Mouse (Mus musculus) kidney, postnatal 14 days (tissue): ENCODE data around the gene Ube2q1.
"Not testable (repeated sequence)": the region's sequence is repeated elsewhere in the genome, so short reads cannot be mapped to it uniquely, and the experiment has no call there.

Source experiments
- DNase-seq: peaks from one replicate; pipeline ENCODE4 v3.0.0; 2022; ENCODE audit warnings: mixed read lengths

Gene Ube2q1

DNA sequence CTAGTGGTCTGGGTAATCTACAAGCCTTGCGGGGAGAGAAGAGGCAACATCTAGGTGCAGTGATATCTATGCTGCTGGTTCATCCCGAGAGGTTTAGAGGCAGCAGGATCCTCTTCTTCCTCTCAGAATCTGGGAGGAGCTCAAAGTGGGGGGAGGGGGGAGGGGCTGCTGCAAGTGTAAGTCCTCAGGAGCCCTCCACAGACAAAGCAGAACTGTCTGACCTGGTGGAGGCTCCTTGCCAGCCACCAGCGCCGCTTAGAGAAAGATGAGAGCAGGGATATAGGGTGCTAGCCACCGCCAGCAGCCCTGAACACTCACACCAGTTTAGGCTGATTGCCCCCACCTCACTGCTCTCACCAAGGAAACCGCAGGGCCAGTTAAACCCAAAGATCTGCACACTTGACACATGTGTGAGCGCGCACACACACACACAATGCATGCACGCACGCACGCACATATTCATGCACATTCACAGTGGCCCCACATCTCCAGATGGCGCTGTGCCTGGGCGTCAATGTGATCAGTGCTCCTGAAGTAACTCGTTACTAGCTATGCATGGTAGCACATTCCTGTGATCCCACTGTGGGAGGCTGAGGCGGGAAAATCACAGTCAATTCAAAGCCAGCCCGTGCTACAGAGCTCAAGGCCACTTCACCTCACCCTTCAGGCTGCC lies 15.4 kb downstream of the Ube2q1 start:
- DNase-seq = no peak

DNA sequence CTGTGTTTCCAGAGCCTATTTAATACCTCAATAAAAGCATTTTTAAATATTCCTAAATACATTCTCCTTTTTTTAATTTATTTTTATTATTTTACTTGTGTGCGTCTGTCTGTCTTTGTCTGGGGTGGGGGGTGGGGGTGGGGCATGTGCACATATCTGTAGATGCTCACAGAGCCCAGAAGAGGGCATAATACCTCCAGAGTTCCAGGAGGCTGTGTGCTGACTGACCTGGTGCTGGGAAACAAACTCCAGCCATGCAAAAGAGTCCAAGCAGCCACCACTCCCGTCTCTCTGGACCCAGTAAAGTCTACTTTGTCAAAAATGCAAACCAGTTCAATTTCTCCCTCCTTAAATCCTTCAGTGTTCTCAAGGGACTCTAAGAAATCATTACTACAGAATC lies 21.2 kb downstream of the Ube2q1 start:
- no peak for DNase-seq

DNA sequence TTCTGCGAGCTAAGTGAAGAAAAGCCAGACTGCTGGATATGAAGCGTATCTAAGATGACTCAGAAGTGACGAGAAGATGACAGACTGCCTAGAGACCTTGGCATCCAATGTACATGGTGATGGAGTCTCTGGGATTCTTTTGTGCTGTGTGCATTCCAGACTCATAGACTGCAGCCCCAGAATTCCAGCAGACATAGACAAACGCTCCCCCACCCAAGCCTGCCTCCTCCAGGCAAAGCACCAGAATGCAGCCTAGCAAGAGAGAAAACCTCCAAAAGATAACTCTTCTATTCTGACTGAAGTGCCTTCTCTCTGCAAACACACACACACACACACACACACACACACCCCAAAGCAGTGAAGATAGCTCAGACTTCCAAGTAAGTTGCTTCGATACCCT lies 22.3 kb downstream of the Ube2q1 start:
- no peak for DNase-seq

DNA sequence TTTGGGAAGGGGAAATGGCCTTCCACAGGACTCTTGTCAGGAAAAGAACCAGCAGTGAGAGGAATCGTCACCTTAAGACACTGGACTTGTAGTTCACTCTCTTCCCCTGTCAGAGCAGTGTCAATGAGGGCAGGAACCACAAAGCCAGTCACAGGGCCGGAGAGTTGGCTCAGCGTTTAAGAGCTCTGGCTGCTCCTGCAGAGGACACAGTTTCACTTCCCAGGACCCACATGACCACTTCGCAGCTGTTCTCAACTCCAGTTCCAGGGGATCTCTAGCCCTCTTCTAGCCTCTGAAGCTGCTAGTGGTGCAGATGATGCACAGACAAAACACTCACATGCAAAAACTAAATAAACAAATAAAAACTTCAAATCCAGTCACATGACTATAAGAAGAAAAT lies 22.9 kb downstream of the Ube2q1 start:
- DNase-seq = no peak

DNA sequence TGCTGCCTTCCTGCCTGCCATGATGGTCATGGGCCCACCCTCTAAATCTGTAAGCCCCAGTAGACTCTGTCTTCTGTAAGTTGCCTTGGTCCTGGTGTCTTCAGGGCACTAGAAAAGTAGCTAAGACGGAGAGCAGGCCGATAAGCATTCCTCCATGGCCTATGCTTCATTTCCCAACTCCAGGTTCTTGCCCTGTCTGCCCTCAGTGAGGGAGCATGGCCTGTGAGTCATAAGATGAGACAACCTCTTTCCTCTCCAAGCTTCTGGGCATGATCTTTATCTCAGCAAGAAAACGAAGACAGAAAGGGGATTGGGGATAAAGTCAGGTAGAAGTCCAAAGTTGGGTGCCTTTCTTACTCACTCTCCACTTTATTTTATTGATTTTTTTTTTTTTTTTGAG lies 25.1 kb downstream of the Ube2q1 start:
- DNase-seq = no peak

DNA sequence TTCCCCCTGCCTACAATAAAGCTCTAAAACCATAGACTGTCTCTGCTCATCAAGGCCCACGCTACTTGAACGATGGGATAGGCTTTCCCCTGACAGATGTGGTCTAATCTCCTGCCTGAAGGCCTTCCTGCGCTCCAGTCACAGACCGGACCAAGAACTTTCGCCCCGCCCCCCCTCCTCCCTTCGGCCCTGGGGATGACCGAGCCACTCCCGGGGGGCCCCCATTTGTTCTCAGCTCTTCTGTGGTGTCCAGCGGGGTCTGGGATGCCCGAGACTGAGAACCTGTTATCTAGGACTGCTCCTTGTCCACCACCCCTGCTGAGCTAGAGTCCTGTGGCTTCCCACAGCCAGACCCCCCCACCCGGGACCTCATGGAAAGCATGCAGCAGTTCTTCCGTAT lies 26.1 kb downstream of the Ube2q1 start:
- no peak for DNase-seq

DNA sequence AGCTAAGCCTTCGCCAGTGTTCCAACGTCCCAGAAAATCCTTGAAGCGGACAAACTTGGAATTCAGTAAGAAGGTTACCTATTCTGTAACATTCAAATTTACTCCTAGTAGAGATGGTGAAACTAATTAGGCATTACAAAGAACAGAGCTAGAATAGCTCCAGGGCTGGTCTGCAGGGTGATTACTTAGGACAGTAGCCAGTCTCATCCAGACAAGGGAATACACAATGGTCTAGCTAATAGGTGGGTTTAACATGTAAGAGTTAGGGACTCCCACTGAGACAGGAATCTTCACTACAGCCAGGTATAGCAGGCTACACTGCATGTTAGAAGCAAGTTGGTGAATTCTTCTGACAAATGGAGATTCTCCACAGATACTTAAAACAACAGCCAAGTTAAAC lies 26.7 kb downstream of the Ube2q1 start:
- not testable (repeated sequence) for DNase-seq

DNA sequence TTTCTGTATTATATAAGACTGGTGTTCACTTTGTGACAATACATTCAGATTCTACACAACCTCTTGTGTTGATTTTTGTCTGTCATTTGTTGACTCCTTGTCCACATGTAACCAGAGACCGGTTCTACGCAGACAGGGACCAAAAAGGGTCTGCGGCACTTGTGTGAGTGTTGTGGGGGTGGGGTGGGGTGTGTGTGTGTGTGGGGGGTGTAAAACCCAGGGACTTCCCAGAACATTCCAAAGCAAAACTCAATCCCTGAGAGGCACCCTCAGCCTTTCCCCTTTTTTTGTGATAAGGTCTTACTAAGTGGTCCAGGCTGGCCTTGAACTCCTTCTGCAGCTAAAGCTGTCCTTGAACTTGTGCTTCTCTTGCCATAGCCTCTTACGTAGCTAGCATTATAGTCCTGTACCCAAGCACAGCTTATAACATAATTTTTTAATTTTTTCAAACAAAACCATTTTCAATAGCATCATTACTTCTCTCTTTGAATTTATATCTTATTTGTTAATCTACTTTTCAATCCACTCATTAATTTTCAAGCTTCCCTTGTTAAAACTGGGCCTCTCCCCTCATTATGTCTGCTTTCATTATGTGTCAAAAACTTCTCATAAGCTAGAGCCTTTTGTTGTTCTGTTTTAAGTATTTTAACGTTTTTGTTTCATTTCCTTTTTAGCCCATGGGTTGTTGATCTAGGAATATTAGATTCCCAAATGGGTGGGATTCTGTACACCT lies 27.5 kb downstream of the Ube2q1 start:
- DNase-seq = no peak

DNA sequence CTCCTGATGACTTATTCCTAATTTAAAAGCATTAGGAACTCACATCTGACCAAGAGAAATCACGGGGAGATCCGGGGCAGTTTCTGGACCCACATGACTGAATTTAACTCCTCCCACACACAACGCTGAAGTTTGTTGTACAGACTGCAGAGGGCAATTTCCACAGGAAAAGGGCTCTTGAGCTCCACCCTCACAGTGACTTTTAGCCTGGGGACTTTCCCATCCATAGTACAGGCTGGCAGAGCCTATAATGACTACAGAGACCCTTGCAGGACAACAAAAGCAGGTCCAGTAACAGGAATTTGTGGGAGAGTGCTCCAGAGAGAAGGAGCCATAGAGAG lies 28.1 kb downstream of the Ube2q1 start:
- DNase-seq = peak; percentile 50

DNA sequence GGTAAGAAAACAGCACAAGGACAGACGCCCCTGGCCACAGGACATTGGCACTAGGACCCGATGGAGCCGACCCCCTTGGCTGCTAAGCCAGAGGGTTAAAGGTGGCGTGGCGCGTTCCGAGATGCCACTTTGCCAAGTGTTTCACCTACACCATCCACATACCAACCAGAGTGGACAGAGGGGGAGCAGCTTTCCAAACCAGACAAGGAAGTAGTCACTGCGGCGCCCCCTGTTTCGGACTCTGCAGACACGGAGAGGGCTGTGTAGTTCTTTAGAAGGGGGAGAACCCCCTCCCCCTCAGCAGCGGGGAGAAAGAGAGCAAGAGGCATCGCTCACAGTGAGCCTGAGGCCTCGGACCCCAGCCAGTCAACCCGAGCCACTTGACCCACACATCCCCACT lies 29.5 kb downstream of the Ube2q1 start:
- no peak for DNase-seq

DNA sequence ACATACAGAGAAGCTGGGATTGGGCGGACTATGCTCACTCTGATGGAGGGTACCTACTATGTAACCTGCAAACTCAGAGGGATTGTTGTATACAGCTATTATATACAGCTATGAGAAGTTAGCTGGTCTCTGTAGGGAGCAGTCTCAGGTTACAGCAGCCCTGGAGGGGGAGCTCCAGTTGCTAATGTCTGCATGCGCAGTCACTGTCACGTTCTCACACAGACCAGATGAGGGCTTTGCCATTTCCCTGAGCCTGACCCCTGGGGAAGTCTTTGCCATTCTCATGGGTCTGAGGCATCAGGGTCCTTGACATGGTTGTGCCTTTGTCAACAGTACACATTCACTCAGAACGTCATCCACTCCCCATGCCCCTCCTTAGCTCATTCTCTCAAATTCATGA lies 31.8 kb downstream of the Ube2q1 start:
- DNase-seq = no peak

DNA sequence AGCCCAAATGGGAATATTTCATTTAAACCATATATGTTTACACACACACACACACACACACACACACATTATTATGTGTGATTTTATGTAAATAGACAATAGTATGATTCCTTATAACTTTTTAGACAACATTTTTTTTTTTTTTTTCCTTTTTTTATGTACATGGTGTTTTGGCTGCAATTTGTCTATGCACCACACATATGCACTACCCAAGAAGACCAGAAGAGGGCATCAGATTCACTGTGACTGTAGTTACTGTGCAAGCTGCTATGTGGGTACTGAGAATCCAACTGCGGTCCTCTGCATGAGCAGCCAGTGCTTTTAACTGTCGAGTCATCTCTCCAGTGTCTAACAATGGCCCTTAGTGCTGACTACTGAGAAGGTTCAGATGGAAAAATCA lies 33.3 kb downstream of the Ube2q1 start:
- no peak for DNase-seq

DNA sequence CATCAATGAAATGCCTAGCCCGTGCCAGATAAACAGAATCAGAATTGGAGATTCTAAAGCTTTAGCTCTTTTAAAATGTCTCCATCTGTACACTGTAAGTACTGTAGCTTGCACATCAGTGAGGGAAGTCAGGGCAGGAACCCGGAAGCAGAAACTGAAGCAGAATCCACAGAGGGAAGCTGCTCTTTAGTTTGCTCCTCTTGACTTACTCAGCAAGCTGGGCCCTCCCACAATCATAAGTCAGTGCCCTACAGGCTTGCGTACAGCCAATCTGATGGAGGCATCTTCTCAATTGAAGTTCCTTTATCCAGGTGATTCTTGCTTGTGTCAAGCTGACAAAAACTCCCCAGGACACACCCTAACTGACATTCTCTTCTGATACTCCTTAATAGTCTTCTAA lies 33.8 kb downstream of the Ube2q1 start:
- no peak for DNase-seq

DNA sequence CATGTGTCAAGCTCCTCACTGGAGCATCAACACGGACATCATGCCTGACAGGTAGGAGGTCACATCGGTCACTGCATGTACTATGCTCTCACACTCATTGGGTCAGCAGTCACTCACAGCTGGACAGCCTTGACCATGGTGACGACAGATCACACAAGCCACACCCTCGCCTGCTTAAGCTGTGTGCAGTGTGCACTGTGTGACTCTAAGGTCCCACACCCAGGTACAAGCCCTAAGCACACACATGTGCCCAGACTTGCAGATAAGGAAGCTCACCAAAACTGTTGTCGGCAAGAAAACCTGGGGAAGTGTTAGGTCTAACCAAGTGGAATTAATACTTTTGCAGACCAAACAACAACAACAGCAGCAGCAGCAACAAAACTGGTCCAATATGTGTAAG lies 34.5 kb downstream of the Ube2q1 start:
- no peak for DNase-seq

DNA sequence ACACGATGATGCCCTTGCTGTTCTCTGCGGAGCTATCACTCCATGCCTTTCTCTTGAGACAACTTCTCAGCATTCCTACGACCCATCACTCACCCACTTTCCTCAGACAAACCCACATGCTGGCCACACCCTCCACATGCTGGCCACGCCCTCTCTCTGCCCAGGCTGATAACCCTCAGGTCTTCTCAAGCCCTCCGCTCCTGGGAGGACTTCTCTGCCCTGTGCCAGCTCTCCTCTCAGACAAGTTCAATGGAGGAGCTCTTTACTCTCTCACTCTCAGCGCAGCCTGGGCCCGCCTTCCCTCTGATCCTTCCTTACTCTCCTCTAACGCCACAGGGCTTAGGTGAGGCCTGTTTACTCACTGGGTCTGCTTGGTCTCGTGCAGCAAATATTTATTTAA lies 35.2 kb downstream of the Ube2q1 start:
- no peak for DNase-seq

DNA sequence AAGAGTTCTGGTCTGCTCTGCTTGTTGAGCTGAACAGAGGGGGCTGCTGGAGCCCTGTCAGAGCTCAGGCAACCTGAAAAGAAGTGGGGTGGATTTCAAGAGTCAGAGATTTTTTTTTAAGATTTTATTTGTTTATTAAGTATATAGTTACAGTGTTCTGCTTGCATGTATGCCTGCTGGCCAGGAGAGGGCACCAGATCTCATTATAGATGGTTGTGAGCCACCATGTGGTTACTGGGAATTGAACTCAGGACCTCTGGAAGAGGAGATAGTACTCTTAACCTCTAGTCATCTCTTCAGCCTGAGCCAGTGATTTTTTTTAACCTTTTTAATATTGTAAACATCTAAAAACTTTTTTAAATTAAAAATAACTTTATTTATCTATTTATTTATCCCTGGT lies 37.4 kb downstream of the Ube2q1 start:
- DNase-seq = no peak

DNA sequence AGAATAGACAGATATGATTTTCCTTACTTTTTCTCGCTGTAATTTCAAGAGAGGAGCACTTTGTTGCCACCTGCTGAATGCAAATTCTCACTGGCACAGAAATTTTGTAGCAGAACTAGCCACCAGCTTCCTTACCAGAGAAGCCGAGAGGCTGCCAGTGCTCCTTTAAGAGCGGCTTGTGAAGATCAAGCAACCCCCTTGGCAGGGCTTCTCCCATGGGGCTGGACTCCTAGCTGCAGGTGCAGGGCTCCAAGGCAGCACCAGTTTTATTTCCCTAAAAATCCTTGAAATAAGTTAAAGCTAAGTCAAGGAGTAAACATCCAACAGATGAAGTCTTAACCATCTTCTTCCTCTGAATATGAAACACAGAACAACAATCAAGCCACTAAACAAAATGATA lies 38.8 kb downstream of the Ube2q1 start:
- DNase-seq = no peak

DNA sequence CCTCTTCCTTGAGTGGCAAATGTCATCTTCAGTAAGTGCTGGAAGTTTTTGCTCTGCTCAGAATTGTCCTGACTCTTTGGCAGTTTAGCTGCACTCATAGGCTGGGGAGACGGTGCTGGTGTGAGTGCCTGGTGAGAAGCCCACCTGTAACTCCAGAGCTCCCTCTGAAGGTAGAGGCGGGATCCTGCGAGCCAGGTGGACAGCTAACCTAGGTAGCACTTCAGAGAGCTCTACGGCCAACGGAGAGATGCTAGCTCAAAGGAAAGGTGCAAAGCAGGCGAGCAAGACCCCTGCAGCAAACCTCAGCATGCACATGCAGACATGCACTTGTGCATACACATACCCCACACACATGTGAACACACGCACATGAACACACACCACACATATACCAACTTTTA lies 40.6 kb downstream of the Ube2q1 start:
- DNase-seq = no peak

DNA sequence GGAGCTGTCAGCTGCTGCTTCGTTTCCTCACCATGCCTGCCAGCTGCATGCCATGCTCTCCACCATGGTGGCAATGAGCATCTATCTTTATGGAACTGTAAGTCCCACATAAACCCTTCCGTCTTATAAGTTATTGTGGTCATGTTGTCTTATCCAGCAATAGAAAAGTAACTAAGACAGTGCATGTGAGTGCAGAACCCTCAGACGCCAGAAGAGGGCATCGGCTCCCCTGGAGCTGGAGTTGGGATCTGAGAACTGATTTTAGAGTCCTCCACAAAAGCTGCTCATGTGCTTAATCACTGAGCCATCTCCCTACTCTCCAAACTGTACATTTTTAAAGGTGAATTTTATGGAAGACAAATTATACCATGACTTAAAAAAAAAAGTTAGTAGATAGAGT lies 43.6 kb downstream of the Ube2q1 start:
- DNase-seq = peak; percentile 45

DNA sequence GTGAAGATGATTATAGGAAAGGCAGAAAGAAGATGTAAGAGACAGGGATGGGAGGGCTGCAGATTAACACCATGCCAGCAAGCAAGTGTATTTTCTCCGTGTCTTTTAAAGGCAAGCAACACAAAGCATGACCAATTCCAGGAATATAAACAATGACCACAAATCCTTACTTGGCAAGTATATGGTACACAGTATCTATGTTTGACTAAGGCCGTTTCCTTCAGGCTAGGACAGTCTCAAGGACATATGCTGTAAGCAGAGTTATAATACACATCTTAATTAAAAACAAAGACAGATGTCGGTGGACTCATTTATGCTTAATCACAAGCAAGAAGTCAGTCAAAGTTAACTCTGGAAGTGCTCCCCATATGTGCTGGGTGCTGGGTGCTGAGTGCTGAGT lies 45.2 kb downstream of the Ube2q1 start:
- no peak for DNase-seq

DNA sequence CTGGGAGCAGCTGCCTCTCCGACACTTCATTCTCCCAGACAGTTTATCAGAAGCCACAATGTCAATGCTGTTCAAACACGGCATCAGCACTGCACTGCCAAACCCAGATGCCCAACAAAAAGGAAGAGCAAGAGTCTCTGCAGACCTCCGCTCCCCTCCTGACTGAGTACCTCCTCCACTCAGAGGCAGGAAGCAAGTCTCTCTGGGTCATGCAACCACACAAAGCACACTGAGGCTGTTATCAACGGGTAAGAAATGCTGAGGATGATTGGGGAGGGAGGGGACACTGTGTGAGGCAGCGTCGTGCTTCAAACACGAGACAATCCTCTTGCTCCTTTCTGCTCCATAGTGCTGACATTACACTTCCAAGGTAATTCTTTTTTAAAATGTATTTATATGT lies 46.5 kb downstream of the Ube2q1 start:
- DNase-seq = no peak

DNA sequence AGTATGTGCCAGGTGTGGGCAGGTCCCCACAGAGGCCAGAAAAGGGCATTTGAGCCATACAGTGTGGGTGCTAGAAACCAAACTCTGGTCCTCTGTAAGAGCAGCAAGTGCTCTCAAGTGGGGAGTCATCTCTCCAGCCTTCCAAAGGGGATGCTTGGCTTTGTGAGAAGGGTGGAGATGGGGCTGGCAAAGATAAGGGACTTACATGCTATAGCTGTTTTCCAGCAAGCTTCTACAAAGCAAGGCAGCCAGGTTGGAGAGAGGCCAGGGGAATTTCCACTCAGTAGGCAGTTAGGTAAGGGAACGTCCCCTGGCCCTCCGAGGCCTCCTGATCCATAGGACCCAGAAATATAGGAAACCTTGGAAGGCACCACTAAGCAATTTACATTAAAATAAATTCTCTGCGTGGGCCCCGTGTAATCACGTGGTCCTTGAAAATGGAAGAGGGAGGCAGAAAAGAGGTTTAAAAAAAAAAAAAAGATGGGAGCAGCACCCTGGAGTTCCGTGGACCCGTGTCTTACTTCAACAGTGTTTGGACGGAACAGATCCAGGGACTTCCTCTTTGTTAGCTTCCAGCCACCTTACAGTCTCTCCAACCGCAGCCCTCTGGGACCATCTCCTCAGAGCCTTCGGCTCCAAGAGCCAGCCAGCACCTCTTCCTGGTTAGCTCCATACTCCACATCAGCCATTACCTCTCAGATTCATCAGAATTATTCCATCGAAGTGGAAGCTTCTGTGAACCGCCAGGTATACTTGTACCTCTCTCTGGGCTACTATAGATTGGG lies 47.1 kb downstream of the Ube2q1 start:
- no peak for DNase-seq

DNA sequence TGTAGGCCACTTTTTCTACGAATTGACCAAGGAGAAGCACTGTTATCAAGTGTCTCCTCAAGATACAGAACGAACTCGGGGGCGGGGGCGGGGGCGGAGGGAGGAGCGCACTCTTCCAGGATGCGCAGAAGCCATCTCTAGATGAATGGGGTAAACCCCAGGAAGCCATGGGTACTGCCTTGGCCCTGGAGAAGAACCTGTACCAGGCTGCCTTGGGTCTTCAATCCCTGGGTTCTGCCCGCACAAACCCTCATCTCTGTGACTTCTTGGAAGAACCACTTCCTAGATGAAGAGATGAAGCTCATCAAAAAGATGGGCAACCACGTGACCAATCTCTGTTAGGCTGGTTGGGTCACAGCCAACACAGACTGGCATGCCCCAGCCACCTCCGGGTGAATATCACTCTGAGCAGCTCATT lies 47.7 kb downstream of the Ube2q1 start:
- DNase-seq = no peak
